Mouse (Mus musculus) cerebellum, adult 18-20 months (tissue): ENCODE data around the gene Rps18.

Experiments
- DNase-seq, 2 experiments: peaks; one replicate each; pipeline ENCODE4 v3.0.0; 2021

Rps18 gene

DNA sequence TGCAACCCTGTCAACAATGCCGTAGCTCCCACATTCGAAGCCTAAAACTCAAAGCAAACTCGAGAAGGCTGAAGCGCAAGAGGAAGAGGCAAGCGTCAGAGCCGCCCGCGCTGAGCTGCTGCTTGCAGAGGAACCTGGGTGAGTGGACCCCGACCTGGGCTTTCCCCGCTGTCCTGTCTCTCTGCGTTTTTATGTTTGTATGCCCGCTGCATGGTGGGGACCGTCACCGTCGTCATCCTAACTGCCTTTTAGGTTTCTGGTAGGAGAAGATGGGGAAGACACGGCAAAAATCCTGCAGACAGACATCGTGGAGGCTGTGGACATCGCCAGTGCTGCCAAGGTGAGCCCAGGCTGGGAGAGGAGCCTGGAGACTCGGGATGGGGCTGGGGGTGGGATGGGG lies 14.4 kb downstream of the Rps18 start:
- DNase-seq, result no peak

DNA sequence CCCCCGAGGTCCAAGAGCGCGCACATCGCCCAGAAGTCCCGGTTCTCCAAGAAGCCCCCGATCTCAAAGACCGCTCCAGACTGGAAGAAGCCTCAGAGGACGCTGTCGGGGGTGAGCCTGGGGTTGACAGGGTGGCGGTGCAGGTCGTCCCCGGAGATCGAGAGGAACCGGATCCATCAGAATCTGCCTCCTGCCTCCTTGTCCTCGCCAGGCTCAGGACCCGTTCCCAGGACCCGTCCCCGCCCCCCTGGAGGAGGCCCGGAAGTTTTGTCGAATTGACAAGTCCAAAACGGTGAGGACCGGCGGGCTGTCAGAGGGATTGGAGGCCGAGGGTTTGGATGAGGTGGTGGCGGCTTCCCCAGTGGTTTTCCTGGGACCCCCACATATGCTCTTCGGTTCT lies 14.8 kb downstream of the Rps18 start:
- DNase-seq, result no peak

- peak; percentile 88 for DNase-seq
These were observed 15.5 kb downstream of the Rps18 start, which contains the start of the genes Pfdn6 and Wdr46 for GRCm38 (mm10) chr17:33940206-33940805. Gene Pfdn6, minus strand, starts transcription at chr17:33940343. Gene Wdr46, plus strand, starts transcription at chr17:33940660.

GRCm38 (mm10) chr17:33938783-33939182 lies 17.0 kb downstream of the Rps18 start:
- no peak for DNase-seq

DNA sequence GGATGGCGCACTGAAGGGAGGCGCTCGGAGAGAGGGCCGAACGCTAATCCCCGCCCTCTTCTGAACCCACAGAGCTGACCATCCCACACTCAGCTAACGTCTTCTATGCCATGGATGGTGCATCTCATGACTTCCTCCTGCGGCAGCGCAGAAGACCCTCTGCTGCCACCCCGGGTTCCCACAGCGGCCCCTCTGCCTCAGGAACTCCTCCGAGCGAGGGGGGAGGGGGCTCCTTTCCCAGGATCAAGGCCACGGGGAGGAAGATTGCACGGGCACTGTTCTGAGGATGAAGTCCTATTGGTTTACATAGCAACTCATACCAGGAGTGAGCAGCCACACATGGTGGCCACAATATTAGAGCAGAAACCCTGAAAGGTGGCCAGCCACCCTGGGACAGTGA lies 18.8 kb downstream of the Rps18 start:
- no peak for DNase-seq

DNA sequence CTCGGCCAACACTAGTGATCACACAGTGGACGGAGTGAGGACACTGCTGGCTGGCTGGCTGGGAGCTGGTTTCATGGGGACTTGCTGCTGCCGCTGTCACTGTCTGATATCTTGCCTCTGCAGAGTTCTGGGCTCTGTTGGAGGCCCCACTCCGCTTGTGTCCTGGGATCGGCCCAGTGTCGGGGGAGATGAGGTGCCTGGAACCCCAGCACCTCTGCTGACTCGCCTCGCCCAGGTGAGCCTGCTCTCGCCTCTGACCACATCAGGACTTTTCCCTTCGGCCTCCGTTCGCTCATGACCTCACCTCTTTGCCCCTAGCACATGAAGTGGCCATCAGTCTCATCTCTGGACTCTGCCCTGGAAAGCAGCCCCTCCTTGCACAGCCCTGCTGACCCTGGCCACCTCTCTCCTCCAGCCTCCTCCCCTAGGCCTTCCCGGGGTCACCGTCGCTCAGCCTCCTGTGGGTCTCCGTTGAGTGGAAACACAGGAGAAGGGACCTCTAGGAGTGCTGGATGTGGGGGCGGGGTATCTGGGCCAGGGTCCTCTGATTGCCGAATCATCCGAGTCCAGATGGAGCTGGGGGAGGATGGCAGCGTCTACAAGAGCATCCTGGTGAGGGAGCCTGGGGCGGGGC lies 20.3 kb downstream of the Rps18 start:
- no peak for DNase-seq

GRCm38 (mm10) chr17:33932970-33933369 lies 22.8 kb downstream of the Rps18 start:
- DNase-seq, result no peak

GRCm38 (mm10) chr17:33932448-33932847 lies 23.4 kb downstream of the Rps18 start:
- DNase-seq, result no peak

GRCm38 (mm10) chr17:33931947-33932346 lies 23.9 kb downstream of the Rps18 start:
- no peak for DNase-seq

DNA sequence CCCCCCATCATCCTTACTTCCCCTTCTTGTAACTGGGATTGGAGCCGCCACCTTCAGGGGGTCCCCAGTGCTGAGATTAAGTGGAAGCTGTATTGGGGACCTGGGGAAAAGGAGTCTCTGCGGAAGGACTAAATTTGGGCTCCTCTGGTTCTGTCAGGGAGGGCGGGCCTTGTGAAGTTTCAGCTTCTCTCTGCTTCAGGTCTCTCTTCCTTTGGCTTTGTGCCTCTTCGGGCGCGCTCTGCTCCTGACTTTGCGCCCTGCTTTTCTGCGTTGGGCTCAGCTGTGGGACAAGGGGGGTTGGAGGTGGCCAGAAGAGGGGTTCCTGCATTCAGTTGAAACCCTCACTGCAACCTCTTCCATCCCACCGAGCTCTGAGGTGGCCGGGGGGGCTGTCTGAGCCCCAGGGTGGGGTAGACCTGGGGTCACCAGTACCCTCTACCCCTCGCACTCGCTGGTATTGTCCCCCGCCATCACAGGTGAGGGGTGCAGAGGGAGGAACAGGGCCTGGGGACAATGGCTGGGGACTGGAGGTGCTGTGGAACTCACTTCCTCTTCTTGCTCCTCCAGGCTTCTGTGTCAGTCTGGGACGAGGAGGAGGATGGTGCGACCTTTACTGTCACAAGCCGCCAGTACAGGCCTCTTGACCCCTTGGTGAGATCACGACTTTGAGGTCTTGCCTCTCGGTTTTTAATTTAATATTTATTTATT lies 24.5 kb downstream of the Rps18 start:
- no peak for DNase-seq

DNA sequence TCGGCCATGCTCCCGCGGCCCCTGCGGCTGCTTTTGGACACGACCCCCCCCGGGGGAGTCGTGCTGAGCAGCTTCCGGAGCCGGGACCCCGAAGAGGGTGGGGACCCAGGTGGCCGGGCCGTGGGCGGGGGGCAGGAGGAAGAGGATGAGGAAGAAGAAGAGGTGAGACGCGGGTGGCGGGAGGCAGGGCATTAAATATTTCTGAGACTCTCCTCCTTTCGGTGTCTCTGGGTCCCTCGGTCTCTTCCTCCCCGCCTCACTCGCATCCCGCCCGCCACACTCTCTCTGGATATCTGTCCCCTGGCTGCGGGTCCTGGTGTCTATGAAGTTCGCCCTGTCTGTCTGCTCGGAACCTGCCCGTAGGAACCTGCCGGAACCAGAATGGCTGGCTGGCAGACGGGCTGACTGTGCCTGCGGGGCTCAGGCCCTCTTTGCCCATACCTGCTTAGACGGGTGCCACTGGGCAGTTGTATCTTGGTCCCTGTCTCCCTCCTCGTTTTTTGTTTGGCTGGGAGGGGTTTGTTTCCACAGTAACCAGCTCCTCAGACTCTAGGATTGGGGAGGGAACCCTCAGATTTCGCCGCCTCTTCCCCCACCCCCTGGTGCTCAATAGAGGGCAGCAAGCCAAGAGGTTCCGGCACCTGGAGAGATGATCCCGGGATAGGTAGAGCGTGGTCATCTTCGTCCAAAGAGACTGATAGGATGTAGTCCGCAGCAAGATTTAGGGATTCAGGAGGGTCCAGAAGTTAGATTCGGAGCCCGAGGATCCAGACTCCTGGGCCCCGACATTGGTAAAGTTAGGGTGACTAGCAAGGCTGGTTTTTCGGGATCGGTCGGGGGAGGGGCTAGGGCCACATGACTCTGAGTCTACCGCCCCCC lies 25.3 kb downstream of the Rps18 start:
- peak; percentile 65 to 67 for DNase-seq

- peak; percentile 87 to 98 for DNase-seq
These were observed 26.2 kb downstream of the Rps18 start, which contains the start of gene Rgl2 for GRCm38 (mm10) chr17:33929371-33930279. Gene Rgl2, plus strand, starts transcription at chr17:33929543.

DNA sequence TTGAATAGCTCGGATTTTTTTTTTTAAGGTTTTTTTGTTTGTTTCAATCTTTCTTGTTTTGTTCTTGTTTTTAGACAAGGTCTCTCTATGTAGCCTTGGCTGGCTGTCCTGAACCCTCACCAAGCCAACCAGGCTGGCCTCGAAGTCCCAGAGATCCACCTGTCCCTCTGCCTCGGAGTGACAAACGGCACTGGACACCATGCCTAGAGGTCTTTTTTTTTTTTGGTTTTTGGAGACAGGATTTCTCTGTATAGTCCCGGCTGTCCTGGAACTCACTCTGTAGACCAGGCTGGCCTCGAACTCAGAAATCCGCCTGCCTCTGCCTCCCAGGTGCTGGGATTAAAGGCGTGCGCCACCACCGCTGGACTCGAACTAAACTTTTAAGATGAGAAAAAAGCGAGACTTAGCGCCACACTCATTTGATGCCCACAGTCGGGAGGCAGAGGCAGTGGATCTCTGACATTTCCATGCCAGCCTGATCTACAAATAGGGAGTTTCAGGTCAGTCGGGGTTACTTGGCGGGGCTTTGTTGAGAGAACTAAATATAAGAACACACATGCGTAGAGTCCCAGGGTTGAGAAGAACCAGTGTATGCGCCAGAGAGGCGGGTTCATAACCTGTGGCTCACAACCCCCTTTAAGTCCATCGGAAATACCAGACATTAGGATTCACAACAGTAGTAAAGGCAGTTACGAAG lies 27.4 kb downstream of the Rps18 start:
- DNase-seq, result no peak

DNA sequence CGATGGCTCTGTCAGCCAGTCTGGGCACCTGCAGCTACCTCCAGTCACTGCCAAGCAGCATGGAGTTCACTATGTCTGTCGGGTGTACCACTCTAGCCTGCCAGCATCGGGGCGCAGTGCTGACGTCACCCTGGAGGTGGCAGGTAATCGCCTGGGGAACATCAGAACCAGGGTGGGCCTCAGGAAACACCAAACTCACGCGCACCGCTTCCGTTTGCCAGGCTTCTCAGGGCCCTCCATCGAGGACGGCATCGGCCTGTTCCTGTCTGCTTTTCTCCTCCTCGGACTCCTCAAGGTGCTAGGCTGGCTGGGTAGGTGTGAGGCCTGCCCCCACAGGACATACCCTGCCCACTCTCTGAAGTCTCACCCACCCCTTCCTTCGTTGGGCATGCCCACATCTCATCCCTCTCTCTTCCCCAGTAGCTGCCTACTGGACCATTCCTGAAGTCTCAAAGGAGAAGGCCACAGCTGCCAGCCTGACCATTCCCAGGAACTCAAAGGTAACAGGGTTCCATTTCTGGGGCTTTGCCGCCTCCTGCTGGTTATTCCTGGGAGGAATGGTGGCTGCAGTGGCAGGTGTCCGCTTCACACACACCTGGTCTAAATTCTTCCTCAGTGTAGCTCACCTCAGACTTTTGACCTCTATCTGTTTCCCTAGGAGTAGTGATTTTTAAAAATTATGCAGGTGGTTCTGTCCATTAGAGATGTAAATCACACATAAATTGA lies 29.4 kb downstream of the Rps18 start:
- no peak for DNase-seq

DNA sequence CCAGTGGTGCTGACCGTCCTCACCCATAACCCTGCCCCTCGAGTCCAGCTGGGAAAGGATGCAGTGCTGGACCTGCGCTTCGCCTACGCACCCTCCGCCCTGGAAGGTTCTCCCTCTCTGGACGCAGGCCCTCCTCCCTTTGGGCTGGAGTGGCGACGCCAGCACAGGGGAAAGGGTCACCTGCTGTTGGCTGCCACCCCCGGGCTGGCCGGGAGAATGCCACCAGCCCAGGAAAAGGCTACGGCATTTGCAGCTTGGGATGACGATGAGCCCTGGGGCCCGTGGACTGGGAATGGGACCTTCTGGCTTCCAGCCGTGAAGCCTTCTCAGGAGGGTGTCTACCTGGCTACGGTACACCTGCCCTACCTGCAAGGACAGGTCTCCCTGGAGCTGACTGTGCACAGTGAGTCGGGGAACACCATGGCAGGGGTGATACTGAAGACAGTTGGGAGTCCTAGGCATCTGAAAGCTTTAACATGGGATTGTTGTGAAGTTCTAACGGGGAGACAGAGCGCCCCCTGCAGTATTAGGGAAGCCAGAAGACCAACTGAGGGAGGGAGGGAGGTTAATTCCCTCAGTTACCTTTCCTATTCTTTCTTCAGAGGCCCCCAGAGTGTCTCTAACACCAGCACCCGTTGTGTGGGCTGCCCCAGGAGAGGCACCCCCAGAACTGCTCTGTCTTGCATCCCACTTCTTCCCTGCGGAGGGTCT lies 30.2 kb downstream of the Rps18 start:
- DNase-seq, result peak in 1 of 2 experiments; percentile 5

GRCm38 (mm10) chr17:33924577-33925283 lies 31.1 kb downstream of the Rps18 start:
- no peak for DNase-seq

GRCm38 (mm10) chr17:33921361-33921760 lies 34.4 kb downstream of the Rps18 start:
- no peak for DNase-seq

DNA sequence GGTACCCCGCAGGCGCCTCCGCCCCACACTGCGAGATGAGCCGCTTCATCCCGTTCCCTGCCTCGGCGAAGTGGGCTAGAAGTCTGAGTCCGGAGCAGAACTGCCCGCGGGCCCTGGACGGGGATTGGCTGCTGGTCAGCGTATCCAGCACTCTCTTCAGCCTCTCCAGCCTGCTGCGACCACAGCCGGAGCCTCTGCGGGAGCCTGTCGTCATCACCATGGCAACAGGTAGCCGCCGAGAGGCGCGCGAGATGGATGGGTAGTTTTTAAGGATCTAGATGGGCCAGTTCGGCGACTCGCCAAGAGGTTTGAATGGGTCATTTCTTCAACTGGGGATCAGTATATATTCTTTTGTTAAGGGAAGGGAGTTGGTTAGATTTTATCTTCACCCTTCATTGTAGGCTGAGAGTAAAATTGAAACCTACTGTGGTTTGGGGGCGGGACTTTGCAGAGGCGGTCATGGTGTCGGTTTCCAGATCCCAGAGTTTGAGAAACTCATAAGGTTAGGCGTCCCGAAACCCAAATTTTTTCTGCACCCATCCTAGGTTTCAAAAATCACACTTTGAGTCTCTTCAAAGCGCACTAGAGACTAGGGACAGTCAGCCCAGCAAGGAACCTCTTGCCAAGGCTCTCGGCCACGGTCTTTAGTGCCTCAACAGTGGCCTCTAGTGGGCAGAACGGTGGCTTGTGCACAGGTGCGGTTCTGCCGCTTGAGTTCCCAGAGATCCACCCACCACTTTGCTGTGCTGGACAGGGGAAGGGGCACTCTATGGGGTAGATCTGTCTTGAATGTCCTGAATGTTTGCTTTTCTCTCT lies 35.3 kb downstream of the Rps18 start:
- DNase-seq, result peak; percentile 91 to 92
